Mouse (Mus musculus) olfactory bulb, adult 2 months (tissue): Measurements from ENCODE around the gene Sec22c. TPM values are rescaled to one million over a fixed set of nuclear protein-coding genes. Genes with fewer than 3 reads are reported as not detected.
A peak's percentile ranks its signal among the peaks of the same experiment; 100 is the strongest.

Experiments
- H3K27ac ChIP-seq: fragments of 200-500 bp; 2 replicates; pipeline ENCODE4 v1.5.1; 2012; ENCODE audit warnings: low read depth, low read length; ENCODE audit not compliant: insufficient read depth
- H3K4me1 ChIP-seq: fragments of 200-500 bp; 2 replicates; pipeline ENCODE4 v1.6.1; 2012; ENCODE audit warnings: low read length; ENCODE audit not compliant: control insufficient read depth, insufficient read depth
- H3K4me3 ChIP-seq: fragments of 200-500 bp; 2 replicates; pipeline ENCODE4 v1.5.1; 2012; ENCODE audit warnings: mild to moderate bottlenecking, low read depth, low read length, moderate library complexity; ENCODE audit not compliant: insufficient read depth
- CTCF ChIP-seq: fragments of 200-500 bp; IDR thresholded peaks from 2 replicates; pipeline ENCODE4 v1.5.1; 2012; ENCODE audit warnings: low read depth, mild to moderate bottlenecking, low read length, moderate library complexity; ENCODE audit not compliant: insufficient read depth
- POLR2A ChIP-seq: fragments of 200-500 bp; IDR thresholded peaks from 2 replicates; pipeline ENCODE4 v1.6.1; 2012; ENCODE audit warnings: mild to moderate bottlenecking, low read depth, low read length, moderate library complexity; ENCODE audit not compliant: insufficient read depth
- WGBS: fragments of 180-500 bp; shearing (Covaris S2); methylation state at CpG from one replicate; pipeline ENCODE4 v1.1.7; 2018; 5-methylcytosine and 5-hydroxymethylcytosine counted together
- polyA plus RNA-seq: library from polyadenylated mRNA; stranded (reverse); fragments of >200 nt; gene quantifications from 2 replicates; pipeline ENCODE4 v1.2.4, GENCODE M21; 2012; ENCODE audit warnings: low replicate concordance; ENCODE audit not compliant: missing spikeins, insufficient read depth, insufficient read length

The Sec22c gene
- polyA plus RNA-seq, 1 experiment = not detected

- no peak overlapping the region for H3K27ac ChIP-seq
- TF ChIP-seq POLR2A (no peak), CTCF (no peak)
- H3K4me3 ChIP-seq = no peak overlapping the region
- H3K4me1 ChIP-seq = peaks cover 10% of the 10 kb centered on the region
- 74% methylated on average over 8 of the region's 8 CpGs for WGBS
Measured at GRCm38 (mm10) chr9:121677476-121677875, 27.8 kb downstream of the Sec22c start.

DNA sequence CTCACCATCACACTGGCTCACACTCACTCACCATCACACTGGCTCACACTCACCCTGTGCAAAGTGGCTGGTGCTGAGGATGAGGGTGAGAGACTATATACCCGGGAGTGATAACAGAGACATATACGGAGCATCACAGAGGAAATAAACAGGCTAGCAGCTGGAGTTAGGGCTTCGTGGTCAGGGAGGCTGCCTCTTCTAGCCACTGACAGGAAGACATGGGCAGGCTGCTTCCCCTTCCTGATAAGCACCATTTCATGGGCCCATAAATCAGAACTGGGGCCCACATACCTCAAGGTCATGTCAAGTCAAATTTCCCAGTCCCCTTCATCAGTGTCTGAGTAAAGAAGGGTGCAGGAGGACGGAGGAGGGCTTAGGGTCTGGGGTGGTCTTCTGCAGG is 28.2 kb downstream of the Sec22c start:
- Histone ChIP-seq H3K4me1 (peaks cover 11% of the 10 kb centered on the region), H3K27ac (no peak overlapping the region), H3K4me3 (no peak overlapping the region)
- WGBS = 83% methylated on average over 4 of the region's 4 CpGs
- TF ChIP-seq CTCF (no peak), POLR2A (no peak)

DNA sequence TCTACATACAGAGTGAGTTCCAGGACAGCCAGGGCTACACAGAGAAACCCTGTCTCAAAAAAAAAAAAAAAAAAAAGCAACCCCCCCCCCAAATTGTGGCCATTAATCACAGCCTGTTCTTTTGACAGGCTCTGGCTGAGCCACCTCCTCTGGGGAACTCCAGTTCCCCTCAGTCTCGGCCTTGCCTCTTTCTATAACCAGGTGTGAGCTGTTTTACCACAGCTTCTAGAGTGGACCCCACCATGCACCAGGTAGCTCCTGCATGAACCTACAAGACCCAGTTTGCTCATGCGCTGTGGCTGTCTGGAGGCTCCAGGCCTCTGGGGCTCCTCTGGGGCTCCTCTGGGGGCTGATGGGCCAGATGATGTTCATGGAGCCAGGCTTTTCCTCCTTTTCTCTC is 29.7 kb downstream of the Sec22c start:
- H3K4me3 ChIP-seq = no peak overlapping the region
- H3K4me1 ChIP-seq = peaks cover 17% of the 10 kb centered on the region
- no peak for TF ChIP-seq CTCF
- TF ChIP-seq POLR2A = no peak
- H3K27ac ChIP-seq = no peak overlapping the region
- 96% methylated on average over 2 of the region's 2 CpGs for WGBS

DNA sequence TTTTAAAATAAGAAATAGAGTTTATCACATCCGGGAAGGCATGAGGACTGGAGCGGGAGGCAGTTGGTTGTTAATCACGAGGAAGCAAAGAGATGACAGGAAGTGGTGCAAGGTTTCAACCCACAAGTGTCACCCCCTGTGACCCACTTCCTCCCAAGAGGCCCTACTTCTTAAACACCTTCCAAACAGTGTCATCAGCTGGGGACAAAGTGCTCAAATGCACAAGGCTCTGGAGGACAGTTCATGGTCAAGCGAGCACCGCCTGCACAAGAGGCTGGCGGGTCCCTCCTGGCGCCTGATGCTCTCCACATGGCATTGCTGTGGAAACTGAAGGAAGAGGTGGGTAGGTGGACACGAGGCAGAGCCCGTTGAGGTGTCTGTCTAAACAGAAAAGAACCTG is 30.3 kb downstream of the Sec22c start:
- Histone ChIP-seq H3K4me3 (no peak overlapping the region), H3K27ac (no peak overlapping the region), H3K4me1 (peaks cover 18% of the 10 kb centered on the region)
- TF ChIP-seq POLR2A (no peak), CTCF (no peak)
- 89% methylated on average over 9 of the region's 9 CpGs for WGBS

DNA sequence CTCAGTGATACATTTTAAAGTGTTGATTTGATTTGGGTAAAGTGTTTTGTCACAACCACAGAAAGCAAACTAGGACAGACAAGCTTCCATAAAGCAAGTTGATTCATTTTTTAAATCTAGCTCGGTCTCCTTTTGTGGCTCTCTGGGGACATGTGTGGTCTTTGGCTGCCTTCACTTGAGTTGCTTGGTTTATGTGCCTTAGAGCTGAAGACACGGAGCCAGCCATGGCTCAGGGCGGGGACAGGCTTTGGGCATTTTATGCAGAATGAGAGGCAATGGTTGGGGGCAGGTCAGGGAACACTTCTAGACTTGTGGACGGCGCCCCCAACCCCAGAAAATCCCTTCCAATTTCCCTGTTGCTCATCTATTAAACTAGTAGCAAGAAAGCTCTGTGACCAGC is 31.6 kb downstream of the Sec22c start:
- TF ChIP-seq POLR2A (no peak), CTCF (no peak)
- Histone ChIP-seq H3K4me3 (no peak overlapping the region), H3K4me1 (peaks cover 21% of the 10 kb centered on the region), H3K27ac (no peak overlapping the region)
- 93% methylated on average over 5 of the region's 5 CpGs for WGBS

GRCm38 (mm10) chr9:121672311-121672710 is 33.0 kb downstream of the Sec22c start:
- no peak overlapping the region for H3K27ac ChIP-seq
- WGBS = 61% methylated on average over 5 of the region's 5 CpGs
- H3K4me3 ChIP-seq = no peak overlapping the region
- TF ChIP-seq CTCF = no peak
- no peak for TF ChIP-seq POLR2A
- peaks cover 21% of the 10 kb centered on the region for H3K4me1 ChIP-seq

- no peak overlapping the region for H3K4me3 ChIP-seq
- 38% methylated on average over 7 of the region's 7 CpGs for WGBS
- H3K27ac ChIP-seq = no peak overlapping the region
- H3K4me1 ChIP-seq = peaks cover 21% of the 10 kb centered on the region
- TF ChIP-seq POLR2A (no peak), CTCF (no peak; the same call in 1 of the 2 replicates)
Measured at GRCm38 (mm10) chr9:121671300-121671699, 34.0 kb downstream of the Sec22c start.

DNA sequence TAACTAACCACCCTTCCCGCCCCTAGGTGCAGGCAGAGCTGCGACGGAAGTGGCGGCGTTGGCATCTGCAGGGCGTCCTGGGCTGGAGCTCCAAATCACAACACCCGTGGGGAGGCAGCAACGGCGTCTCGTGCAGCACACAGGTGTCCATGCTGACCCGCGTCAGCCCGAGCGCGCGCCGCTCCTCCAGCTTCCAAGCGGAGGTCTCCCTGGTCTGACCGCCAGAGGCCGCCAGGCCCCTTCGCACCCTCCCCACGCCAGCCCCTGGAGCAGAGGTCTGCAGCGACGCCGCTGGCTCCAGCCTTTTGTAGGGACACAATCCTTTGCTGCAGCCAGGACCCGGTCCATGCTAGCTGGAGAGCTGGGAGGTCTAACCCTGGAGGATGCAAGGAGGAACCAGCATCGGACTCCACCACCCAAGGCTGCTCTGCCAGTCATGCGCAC is 35.9 kb downstream of the Sec22c start:
- WGBS = under 1% methylated on average over 28 of the region's 28 CpGs

DNA sequence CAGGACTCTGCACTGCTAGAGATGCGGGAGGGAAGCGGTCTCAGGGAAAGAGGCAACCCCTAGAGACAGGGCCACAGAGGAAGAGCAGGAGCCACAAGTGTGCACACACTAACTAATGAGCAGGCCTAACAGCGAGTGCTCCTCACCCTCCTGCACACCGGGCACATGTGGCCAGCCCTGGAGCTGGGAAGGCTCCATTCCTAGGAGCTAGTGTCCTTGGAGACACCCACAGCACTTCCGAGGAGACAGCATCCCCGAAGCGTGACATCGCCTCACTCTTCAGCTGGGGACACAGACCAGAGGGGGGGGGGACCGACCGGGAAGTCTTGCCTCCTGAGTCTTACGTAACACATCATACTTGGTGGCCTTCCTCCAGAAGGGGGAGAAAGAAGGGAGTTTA is 37.5 kb downstream of the Sec22c start:
- TF ChIP-seq POLR2A (no peak), CTCF (no peak)
- Histone ChIP-seq H3K27ac (no peak overlapping the region), H3K4me1 (peaks cover 19% of the 10 kb centered on the region), H3K4me3 (no peak overlapping the region)
- 84% methylated on average over 11 of the region's 11 CpGs for WGBS

More for the DNA sequence above, 35.9 kb downstream of the Sec22c start:
- H3K4me3 ChIP-seq = peak overlapping the region; percentile 18
- peaks cover 21% of the 10 kb centered on the region for H3K4me1 ChIP-seq
- no peak overlapping the region for H3K27ac ChIP-seq
- peak; percentile 56; the same call in 1 of the 2 replicates for TF ChIP-seq CTCF
- no peak for TF ChIP-seq POLR2A
